Mouse (Mus musculus) left cerebral cortex, postnatal 10 days (tissue): ENCODE measurements around the gene Gm29797. TPM values are rescaled to one million over a fixed set of nuclear protein-coding genes. Genes with fewer than 3 reads are reported as not detected.

Experiments used
- DNase-seq, 2 experiments: peaks; one replicate each; pipeline ENCODE4 v3.0.0; 2021 to 2022; ENCODE audit warnings: low spot score in 2 of 2, mixed read lengths in 1 of 2; ENCODE audit errors: extremely low spot score in 1 of 2
- intact Hi-C: fragments of 180-260 bp; cut with DNase I; formaldehyde crosslinking; loops from one replicate; pipeline ENCODE4 v1.15.1; 2025
- total RNA-seq, 2 experiments: library from RNA; stranded (reverse); gene quantifications; 2 replicates each; pipeline ENCODE4 v1.2.3; 2021

Gene Gm29797
- under 1 TPM in 1 of 2 experiments, not detected in 1; 0.67 TPM for total RNA-seq

GRCm38 (mm10) chr2:181656734-181657133, at the start of gene Gm29797:
Gene Gm29797, plus strand, starts transcription at chr2:181657034.
- DNase-seq = no peak
- intact Hi-C loops = loop anchor here (5.0 kb wide), 1 partner anchor 34 kb away; no protein-coding TSS in a partner anchor

- no peak for DNase-seq
- intact Hi-C loops = no loop called here
Observed at GRCm38 (mm10) chr2:181618761-181619495, 37.9 kb upstream of the Gm29797 start.

DNA sequence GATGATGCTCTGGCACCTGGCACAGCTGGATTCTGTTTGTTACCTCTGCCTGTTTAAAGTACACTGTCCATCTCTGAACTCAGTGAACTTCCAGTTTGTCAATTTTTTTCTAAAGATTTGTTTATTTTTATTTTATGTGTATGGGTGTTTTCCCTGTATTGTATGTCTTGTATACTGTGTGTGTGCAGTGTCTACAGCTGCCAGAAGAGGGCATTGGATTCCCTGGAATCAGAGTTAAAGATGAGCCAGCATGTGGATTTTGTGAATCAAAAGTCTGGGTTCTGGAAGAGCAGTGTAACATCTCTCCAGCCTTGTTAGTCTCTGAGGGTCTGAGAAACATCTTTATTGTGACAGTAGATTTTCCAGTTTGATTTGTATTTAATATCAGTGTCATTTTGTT, 33.4 kb upstream of the Gm29797 start:
- intact Hi-C loops = loop anchor here (5.0 kb wide), 1 partner anchor 34 kb away; the partner anchor contains the start of gene Gm29797
- peak; percentile 11 to 28 for DNase-seq

- intact Hi-C loops = no loop called here
- DNase-seq = no peak
Observed at GRCm38 (mm10) chr2:181628471-181628870, 28.4 kb upstream of the Gm29797 start.

GRCm38 (mm10) chr2:181632624-181633023, 24.2 kb upstream of the Gm29797 start:
- no peak for DNase-seq
- intact Hi-C loops = no loop called here

DNA sequence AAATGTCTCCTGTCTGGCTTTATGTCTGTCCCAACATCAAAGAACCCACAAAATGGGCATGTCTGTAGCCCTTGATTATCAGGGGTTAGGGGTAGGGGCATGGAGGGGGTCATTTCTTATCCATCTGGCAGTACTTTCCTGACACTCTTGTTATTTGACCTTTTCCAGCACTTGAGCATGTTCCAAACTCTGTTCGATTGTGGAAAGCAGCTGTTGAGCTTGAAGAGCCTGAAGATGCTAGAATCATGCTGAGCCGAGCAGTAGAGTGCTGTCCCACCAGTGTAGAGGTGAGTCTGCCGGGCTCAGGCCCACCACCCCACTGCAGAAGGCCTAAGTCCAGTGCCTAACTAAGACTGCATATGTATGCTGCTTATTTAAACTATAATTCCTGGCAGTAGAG, 21.0 kb upstream of the Gm29797 start:
- intact Hi-C loops = no loop called here
- DNase-seq = no peak

DNA sequence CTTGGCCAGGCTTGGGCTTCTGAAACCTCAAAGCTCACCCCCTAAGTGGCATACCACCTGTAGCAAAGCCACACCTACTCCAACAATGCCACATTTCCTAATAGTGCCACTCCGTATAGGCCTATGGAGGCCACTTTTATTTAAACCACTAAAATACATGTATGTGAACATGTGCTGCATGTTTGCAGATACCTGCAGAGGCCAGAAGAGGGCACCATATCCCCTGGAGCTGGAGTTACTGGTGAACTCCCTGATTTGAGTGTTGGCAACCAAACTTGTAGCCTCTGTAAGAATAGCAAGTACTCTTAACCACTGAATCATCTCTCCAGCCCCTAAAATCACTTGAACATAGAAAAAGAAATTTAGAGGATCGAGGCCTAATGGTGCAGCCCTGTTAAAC, 12.5 kb upstream of the Gm29797 start:
- peak in 1 of 2 experiments; percentile 58 for DNase-seq
- intact Hi-C loops = loop anchor here (5.0 to 10.0 kb wide), 2 partner anchors 33 to 200 kb away; no protein-coding TSS in a partner anchor

DNA sequence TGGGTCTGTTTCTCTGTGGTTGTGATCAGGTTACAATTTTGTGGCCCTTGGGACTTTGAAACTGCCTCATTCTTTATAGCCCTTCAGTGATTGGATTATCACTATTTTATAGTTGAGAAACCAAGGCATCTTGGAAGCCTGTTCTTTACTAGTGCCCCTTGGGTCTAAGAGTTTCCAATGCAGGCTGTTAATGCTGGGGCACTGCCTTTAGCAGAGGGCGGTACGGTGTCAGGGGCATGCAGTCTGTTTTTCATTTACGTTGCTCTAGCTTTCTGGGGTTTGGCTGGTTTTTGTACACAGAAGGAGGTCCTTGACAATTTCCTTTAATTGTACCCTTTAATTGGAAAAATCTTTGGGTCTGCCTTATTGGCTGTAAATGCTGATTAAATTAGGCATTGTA, 11.2 kb upstream of the Gm29797 start:
- no peak for DNase-seq
- intact Hi-C loops = loop anchor here (10.0 kb wide), 1 partner anchor 199 kb away; no protein-coding TSS in a partner anchor

GRCm38 (mm10) chr2:181646626-181647472, 10.0 kb upstream of the Gm29797 start:
- intact Hi-C loops = loop anchor here (10.0 kb wide), 1 partner anchor 198 kb away; no protein-coding TSS in a partner anchor
- no peak for DNase-seq

DNA sequence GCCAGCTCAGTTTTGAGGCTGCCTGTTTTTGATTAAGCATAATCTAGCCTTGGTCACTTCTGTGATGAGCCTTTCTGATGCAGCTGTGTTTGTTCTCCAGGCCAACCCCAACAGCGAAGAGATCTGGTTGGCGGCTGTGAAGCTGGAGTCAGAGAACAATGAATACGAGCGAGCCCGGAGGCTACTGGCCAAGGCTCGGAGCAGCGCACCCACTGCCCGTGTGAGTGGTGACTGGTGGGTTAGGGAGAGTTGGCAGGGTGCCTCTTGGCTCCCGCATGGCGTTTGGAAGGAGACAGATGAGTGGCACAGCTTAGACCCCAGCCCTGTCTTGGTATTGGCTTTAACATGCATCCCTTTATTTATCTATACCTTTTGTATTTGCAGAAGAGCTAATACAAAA, 7.9 kb upstream of the Gm29797 start:
- peak in 1 of 2 experiments; percentile 43 for DNase-seq

DNA sequence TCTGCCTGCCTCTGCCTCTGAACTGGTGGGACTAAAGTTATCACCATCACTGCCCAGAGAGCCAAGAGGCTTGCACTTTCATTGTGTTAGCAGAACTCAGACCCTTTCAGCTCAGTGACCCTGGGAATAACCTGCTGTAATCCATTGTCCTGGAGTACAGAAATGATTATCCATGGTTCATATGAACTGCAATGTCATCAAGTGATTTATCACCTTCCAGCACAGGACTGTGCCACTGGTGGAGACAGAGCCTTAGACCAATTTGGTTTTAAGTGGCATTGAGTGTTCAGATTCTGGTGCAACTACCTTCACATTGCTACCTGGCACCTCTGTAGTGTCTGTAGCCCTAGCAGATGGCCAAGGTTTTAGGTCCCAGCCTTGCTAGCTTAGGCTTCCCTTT, 3.8 kb upstream of the Gm29797 start:
- no peak for DNase-seq
- intact Hi-C loops = no loop called here

More for the DNA sequence above, 7.9 kb upstream of the Gm29797 start:
- intact Hi-C loops = loop anchor here (10.0 kb wide), 1 partner anchor 196 kb away; no protein-coding TSS in a partner anchor

- no peak for DNase-seq
- intact Hi-C loops = no loop called here
Observed at GRCm38 (mm10) chr2:181653523-181653922, 3.3 kb upstream of the Gm29797 start.

- intact Hi-C loops = loop anchor here (5.0 kb wide), 1 partner anchor 35 kb away; no protein-coding TSS in a partner anchor
- no peak for DNase-seq
Observed at GRCm38 (mm10) chr2:181657441-181657840, 607 bp downstream of the Gm29797 start.

DNA sequence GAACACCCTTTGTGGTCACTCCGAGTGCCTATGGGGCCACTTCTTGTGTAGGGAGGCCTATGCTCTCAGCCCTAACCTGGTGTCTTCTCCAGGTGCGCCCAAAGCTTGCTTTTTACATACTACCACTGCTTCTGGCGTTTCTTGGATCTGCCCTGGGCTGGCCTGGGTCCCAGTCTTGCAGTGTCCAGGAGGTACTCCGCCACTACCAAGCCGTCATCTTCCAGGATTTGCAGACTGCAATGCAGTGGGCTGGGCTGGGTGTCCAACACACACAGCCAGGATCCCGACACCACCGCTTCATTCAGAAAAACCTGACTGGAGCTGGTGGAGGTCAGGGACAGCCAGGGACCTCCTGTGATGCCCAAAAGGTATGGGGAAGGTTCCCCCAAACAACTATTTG, 1.7 kb downstream of the Gm29797 start:
- intact Hi-C loops = loop anchor here (5.0 kb wide), 1 partner anchor 36 kb away; no protein-coding TSS in a partner anchor

GRCm38 (mm10) chr2:181658930-181659555, 2.2 kb downstream of the Gm29797 start:
- intact Hi-C loops = loop anchor here (5.0 kb wide), 1 partner anchor 37 kb away; no protein-coding TSS in a partner anchor
- DNase-seq = peak in 1 of 2 experiments; percentile 85

More for the DNA sequence above, 1.7 kb downstream of the Gm29797 start:
- no peak for DNase-seq

DNA sequence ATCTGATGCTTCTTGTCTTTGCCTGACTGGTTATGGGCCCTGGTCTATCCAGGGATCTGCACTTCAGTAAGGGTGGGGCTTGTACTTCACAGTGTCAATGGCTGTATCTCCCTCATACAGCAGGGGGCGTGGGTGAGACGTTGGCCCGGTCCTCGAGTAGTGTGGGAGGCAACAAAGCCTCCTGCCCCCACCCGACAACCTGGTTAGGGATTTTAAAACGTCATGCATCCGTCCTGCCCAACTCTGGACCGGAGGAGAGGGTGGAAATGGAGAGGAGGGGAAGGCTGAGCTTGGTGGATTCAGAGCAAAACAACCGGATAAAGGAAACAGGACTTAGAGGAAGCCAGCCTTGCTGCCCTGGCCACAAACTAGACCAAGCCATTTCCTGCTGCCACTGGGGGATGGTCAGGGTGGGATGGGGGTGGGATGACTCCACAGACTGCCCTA, 2.8 kb downstream of the Gm29797 start:
- peak; percentile 61 to 92 for DNase-seq
- intact Hi-C loops = loop anchor here (5.0 kb wide), 1 partner anchor 37 kb away; no protein-coding TSS in a partner anchor

GRCm38 (mm10) chr2:181662620-181663297, 5.9 kb downstream of the Gm29797 start:
- intact Hi-C loops = no loop called here
- peak in 1 of 2 experiments; percentile 47 for DNase-seq

GRCm38 (mm10) chr2:181663298-181663630, 6.4 kb downstream of the Gm29797 start:
- DNase-seq = peak in 1 of 2 experiments; percentile 78
- intact Hi-C loops = no loop called here
